Mouse (Mus musculus) CH12F3 (cell line): Measurements from ENCODE around the gene Gm49601.

ENCODE experiments used
- in situ Hi-C: fragments of 300-500 bp; cut with MboI; formaldehyde crosslinking; loops from 2 replicates; pipeline ENCODE4 v1.14.3; 2020; ENCODE audit warnings: low sequenced_read_pairs

Gene Gm49601

DNA sequence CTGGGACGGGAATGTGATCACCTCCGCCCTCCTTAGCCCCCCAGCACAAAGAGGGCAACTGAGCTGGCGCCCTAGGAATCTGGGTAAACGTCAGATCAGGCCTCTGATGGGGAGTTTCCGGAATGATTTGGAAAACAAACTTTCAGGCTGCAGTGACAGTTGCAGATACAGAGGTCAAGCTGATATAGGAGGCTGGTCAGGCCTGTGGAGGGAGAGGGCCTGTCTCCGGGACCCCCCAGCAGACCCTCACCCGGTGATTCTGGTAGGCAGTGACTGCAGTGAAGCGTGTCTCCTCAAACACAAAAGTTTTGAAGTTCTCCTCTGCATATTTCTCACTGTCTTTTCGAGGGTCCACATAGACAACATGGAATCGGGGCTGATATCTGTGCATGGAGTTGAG lies 43.1 kb downstream of the Gm49601 start:
- in situ Hi-C loops, result no loop called here

DNA sequence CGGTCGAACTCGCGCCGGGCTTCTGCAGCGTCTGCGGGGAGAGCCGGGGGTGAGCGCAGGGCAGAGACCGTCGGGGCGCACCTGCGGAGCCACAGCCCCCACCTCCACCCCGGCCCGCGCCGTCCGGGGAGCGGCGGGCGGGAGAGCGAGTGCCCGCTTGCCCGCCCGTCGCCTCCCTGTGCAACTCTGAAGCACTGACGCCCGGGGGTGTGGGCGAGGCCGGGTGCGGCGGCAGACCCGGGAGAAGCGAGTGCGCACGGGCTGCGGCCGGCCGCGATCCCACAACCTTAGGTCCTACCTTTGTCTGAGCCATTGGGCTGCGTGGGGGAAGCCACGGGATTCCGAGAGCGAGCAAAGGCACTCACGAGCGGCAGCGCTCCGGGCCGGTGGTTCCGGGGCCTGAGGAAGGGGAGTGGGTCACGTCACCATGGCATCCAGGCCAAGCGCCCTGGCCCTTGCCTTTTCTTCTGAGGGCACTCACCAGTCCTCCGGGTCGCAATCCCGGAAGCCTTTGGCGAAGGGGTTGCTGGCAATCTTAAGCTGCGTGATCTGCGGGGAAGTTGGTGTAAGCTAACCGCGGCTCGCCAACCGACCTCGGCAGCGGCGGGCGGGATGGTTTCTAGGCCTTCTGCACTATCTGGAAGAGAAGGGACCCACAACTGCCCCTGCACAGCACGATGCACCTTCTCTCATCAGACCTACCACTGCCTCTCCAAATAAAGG lies 43.6 kb downstream of the Gm49601 start:
- in situ Hi-C loops, result no loop called here

GRCm38 (mm10) chr16:18581623-18582205 lies 44.5 kb downstream of the Gm49601 start:
- in situ Hi-C loops, result no loop called here

- in situ Hi-C loops, result no loop called here
These were observed 45.1 kb downstream of the Gm49601 start for GRCm38 (mm10) chr16:18581050-18581622.

GRCm38 (mm10) chr16:18580389-18580788 lies 45.8 kb downstream of the Gm49601 start:
- in situ Hi-C loops, result no loop called here

- in situ Hi-C loops, result no loop called here
These were observed 48.5 kb downstream of the Gm49601 start for GRCm38 (mm10) chr16:18577599-18578160.

- in situ Hi-C loops, result no loop called here
These were observed 49.2 kb downstream of the Gm49601 start for GRCm38 (mm10) chr16:18577071-18577470.

- in situ Hi-C loops, result no loop called here
These were observed 52.0 kb downstream of the Gm49601 start for GRCm38 (mm10) chr16:18574196-18574595.
